Mouse (Mus musculus): Measurements from ENCODE around the gene Sufu. TPM values are rescaled to one million over a fixed set of nuclear protein-coding genes. Genes with fewer than 3 reads are reported as not detected.
A peak's percentile ranks its signal among the peaks of the same experiment; 100 is the strongest.

Gene Sufu
- polyA plus RNA-seq, 1 experiment from 2014 or later = 5.7 TPM

DNA sequence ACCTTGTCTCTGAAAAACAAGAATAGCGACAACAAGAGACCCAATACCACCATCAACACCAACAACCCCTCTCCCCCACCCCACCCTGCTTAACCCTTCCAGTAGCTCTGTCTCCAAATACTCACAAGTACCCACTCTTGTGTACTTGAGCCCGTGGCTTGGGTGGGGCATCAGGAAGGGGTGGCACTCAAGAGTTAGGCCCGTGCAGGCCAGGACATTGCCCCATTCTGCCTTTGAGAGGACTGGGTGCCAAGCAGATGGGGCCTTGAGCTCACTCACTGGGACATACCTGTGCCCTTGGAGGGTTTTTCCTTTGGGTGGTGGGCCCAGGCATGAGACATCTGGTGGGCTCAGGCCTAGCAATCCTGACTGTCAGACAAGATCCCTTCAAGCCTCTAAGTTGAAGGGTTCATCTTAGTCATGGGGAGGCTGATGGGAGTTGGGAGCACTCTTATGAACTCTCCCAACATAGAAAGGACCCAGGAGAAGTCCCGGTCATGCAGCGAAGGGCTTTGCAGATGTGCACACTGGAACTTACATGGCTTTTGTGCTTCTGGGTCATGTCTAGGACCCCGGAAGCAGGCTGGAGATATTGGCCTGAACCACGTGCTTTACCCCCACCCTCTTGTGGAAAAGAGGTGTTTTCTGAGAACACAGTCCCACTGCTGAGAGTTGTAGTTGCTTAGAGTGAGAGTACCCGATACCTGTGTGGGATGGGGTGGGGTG lies 109.1 kb downstream of the Sufu start:
- Histone ChIP-seq H3K4me3 (ENCODE audit: low read depth, low read length) (peak overlapping the region; percentile 85), H3K4me2 (ENCODE audit: low read depth, low read length) (peak overlapping the region; percentile 98), H3K36me3 (ENCODE audit: control insufficient read depth, insufficient read depth) (peaks cover 6% of the 10 kb centered on the region; the same call in 1 of the 2 replicates), H3K4me1 (ENCODE audit: control insufficient read depth, low read depth, low read length) (peaks cover 74% of the 10 kb centered on the region), H3K27me3 (ENCODE audit: control insufficient read depth, insufficient read depth, low read depth, low read length) (no peaks in the 10 kb centered on the region), H3K9ac (ENCODE audit: low read depth, low read length) (peak overlapping the region; percentile 91), H3K27ac (ENCODE audit: low read length) (peak overlapping the region; percentile 97), H3K9me3 (replicated peaks; ENCODE audit: control insufficient read depth, low read length) (no peaks in the 10 kb centered on the region)
- ATAC-seq (ENCODE audit: low read depth) = no peak
- WGBS (ENCODE audit: insufficient replicate concordance) = 52% methylated on average over 8 of the region's 8 CpGs

- Histone ChIP-seq H3K27me3 (ENCODE audit: control insufficient read depth, insufficient read depth, low read depth, low read length) (no peaks in the 10 kb centered on the region), H3K9me3 (replicated peaks; ENCODE audit: control insufficient read depth, low read length) (no peaks in the 10 kb centered on the region), H3K4me1 (ENCODE audit: control insufficient read depth, low read depth, low read length) (peaks cover 75% of the 10 kb centered on the region), H3K36me3 (ENCODE audit: control insufficient read depth, insufficient read depth) (peaks cover 6% of the 10 kb centered on the region; the same call in 1 of the 2 replicates), H3K4me2 (ENCODE audit: low read depth, low read length) (peak overlapping the region; percentile 98), H3K27ac (ENCODE audit: low read length) (peak overlapping the region; percentile 97; the same call in 1 of the 2 replicates), H3K4me3 (ENCODE audit: low read depth, low read length) (peak overlapping the region; percentile 85), H3K9ac (ENCODE audit: low read depth, low read length) (peak overlapping the region; percentile 13; the same call in 1 of the 2 replicates)
- 60% methylated on average over 3 of the region's 3 CpGs for WGBS (ENCODE audit: insufficient replicate concordance)
- ATAC-seq (ENCODE audit: low read depth) = no peak
These were observed 109.6 kb downstream of the Sufu start for GRCm38 (mm10) chr19:46506372-46506717.

GRCm38 (mm10) chr19:46507181-46507581 lies 110.5 kb downstream of the Sufu start:
- Histone ChIP-seq H3K36me3 (ENCODE audit: control insufficient read depth, insufficient read depth) (peaks cover 6% of the 10 kb centered on the region; the same call in 1 of the 2 replicates), H3K4me3 (ENCODE audit: low read depth, low read length) (no peak overlapping the region), H3K27ac (ENCODE audit: low read length) (0 out of 2 replicates have a peak overlapping the region, but pooled peaks have one; percentile 4), H3K4me1 (ENCODE audit: control insufficient read depth, low read depth, low read length) (peaks cover 75% of the 10 kb centered on the region), H3K4me2 (ENCODE audit: low read depth, low read length) (no peak overlapping the region), H3K9ac (ENCODE audit: low read depth, low read length) (no peak overlapping the region), H3K27me3 (ENCODE audit: control insufficient read depth, insufficient read depth, low read depth, low read length) (no peaks in the 10 kb centered on the region), H3K9me3 (replicated peaks; ENCODE audit: control insufficient read depth, low read length) (no peaks in the 10 kb centered on the region)
- WGBS (ENCODE audit: insufficient replicate concordance) = 80% methylated on average over 8 of the region's 8 CpGs
- no peak for ATAC-seq (ENCODE audit: low read depth)

- Histone ChIP-seq H3K9me3 (replicated peaks; ENCODE audit: control insufficient read depth, low read length) (no peaks in the 10 kb centered on the region), H3K36me3 (ENCODE audit: control insufficient read depth, insufficient read depth) (peaks cover 10% of the 10 kb centered on the region), H3K4me3 (ENCODE audit: low read depth, low read length) (no peak overlapping the region), H3K9ac (ENCODE audit: low read depth, low read length) (no peak overlapping the region), H3K4me1 (ENCODE audit: control insufficient read depth, low read depth, low read length) (peaks cover 71% of the 10 kb centered on the region), H3K27ac (ENCODE audit: low read length) (peak overlapping the region; percentile 11; the same call in 1 of the 2 replicates), H3K4me2 (ENCODE audit: low read depth, low read length) (no peak overlapping the region), H3K27me3 (ENCODE audit: control insufficient read depth, insufficient read depth, low read depth, low read length) (no peaks in the 10 kb centered on the region)
- no peak for ATAC-seq (ENCODE audit: low read depth)
- 75% methylated on average over 1 of the region's 1 CpGs for WGBS (ENCODE audit: insufficient replicate concordance)
These were observed 111.1 kb downstream of the Sufu start for GRCm38 (mm10) chr19:46507806-46508205.

- 74% methylated on average over 3 of the region's 3 CpGs for WGBS (ENCODE audit: insufficient replicate concordance)
- no peaks in the 10 kb centered on the region for H3K9me3 ChIP-seq (replicated peaks; ENCODE audit: control insufficient read depth, low read length)
- H3K4me2 ChIP-seq (ENCODE audit: low read depth, low read length) = no peak overlapping the region
- H3K9ac ChIP-seq (ENCODE audit: low read depth, low read length) = no peak overlapping the region
- peaks cover 16% of the 10 kb centered on the region for H3K36me3 ChIP-seq (ENCODE audit: control insufficient read depth, insufficient read depth)
- no peak overlapping the region for H3K27ac ChIP-seq (ENCODE audit: low read length)
- H3K4me3 ChIP-seq (ENCODE audit: low read depth, low read length) = no peak overlapping the region
- H3K4me1 ChIP-seq (ENCODE audit: control insufficient read depth, low read depth, low read length) = peaks cover 67% of the 10 kb centered on the region
- H3K27me3 ChIP-seq (ENCODE audit: control insufficient read depth, insufficient read depth, low read depth, low read length) = no peaks in the 10 kb centered on the region
- no peak for ATAC-seq (ENCODE audit: low read depth)
These were observed 112.0 kb downstream of the Sufu start for GRCm38 (mm10) chr19:46508738-46509137.

DNA sequence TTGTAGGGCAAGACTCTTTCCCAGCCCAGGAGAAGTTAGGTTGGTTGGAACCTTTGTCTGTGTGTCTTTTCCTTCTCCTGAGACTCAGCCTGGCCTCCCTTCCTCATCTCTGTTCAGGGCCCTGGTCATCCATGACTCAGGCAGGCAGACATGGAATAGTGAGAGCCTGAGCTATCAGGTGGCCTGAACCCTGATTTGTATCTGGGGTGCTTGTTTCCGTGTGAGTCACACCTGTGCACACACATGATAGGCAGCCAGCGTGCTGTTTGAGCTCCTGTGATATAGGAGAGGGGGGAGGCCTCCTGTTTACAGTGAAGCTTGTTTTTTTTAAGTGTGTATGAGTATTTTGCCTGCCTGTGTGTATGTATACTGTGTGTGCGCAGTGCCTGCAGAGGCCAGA lies 112.5 kb downstream of the Sufu start:
- Histone ChIP-seq H3K36me3 (ENCODE audit: control insufficient read depth, insufficient read depth) (peaks cover 21% of the 10 kb centered on the region), H3K9me3 (replicated peaks; ENCODE audit: control insufficient read depth, low read length) (no peaks in the 10 kb centered on the region), H3K27me3 (ENCODE audit: control insufficient read depth, insufficient read depth, low read depth, low read length) (no peaks in the 10 kb centered on the region), H3K27ac (ENCODE audit: low read length) (0 out of 2 replicates have a peak overlapping the region, but pooled peaks have one; percentile 11), H3K9ac (ENCODE audit: low read depth, low read length) (no peak overlapping the region), H3K4me2 (ENCODE audit: low read depth, low read length) (no peak overlapping the region), H3K4me1 (ENCODE audit: control insufficient read depth, low read depth, low read length) (peaks cover 66% of the 10 kb centered on the region), H3K4me3 (ENCODE audit: low read depth, low read length) (no peak overlapping the region)
- 52% methylated on average over 3 of the region's 3 CpGs for WGBS (ENCODE audit: insufficient replicate concordance)
- no peak for ATAC-seq (ENCODE audit: low read depth)

DNA sequence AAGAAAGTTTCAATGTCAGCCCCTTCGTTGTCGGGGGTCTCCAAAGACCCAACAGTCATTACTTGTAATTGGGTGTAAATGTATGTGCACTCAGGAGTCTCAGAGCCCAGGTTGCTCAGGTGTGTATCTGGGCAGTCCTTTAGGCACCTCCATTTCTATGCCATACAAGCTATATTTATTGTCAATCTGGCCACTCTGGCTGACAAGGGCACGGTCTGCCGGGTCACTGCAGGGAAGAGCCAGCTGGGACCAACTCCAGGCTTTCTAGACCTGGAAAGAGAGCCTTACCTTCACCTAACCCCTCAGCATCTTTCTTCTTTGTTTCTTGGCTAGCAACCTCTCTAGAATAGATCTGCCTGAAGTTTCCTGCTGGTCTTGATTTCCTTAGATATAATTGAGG lies 113.0 kb downstream of the Sufu start:
- ATAC-seq (ENCODE audit: low read depth) = no peak
- H3K9me3 ChIP-seq (replicated peaks; ENCODE audit: control insufficient read depth, low read length) = no peaks in the 10 kb centered on the region
- H3K27me3 ChIP-seq (ENCODE audit: control insufficient read depth, insufficient read depth, low read depth, low read length) = no peaks in the 10 kb centered on the region
- no peak overlapping the region for H3K4me2 ChIP-seq (ENCODE audit: low read depth, low read length)
- 0 out of 2 replicates have a peak overlapping the region, but pooled peaks have one; percentile 11 for H3K27ac ChIP-seq (ENCODE audit: low read length)
- H3K36me3 ChIP-seq (ENCODE audit: control insufficient read depth, insufficient read depth) = peaks cover 26% of the 10 kb centered on the region
- H3K4me1 ChIP-seq (ENCODE audit: control insufficient read depth, low read depth, low read length) = peaks cover 61% of the 10 kb centered on the region
- H3K4me3 ChIP-seq (ENCODE audit: low read depth, low read length) = no peak overlapping the region
- H3K9ac ChIP-seq (ENCODE audit: low read depth, low read length) = no peak overlapping the region
- WGBS (ENCODE audit: insufficient replicate concordance) = 67% methylated on average over 4 of the region's 4 CpGs

DNA sequence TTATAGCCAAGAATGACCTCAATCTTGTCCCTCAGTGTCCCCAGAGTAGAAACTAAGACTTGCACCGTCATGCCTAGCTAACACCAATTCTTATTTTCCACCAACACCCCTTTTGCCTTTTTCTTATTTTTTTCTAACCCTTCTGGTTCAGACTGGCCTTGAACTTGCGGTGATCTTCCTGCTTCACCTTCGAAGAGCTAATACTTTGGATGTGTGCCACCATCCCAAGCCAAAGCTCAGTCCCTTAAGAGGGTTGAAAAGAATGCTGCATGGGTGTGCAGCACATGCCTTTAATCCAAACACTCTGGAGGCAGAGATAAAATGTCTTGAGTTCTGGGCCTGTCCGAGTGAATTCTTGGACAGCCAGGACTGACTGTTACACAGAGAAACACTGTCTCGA lies 113.7 kb downstream of the Sufu start:
- H3K4me2 ChIP-seq (ENCODE audit: low read depth, low read length) = no peak overlapping the region
- no peaks in the 10 kb centered on the region for H3K9me3 ChIP-seq (replicated peaks; ENCODE audit: control insufficient read depth, low read length)
- H3K36me3 ChIP-seq (ENCODE audit: control insufficient read depth, insufficient read depth) = peaks cover 33% of the 10 kb centered on the region
- no peak overlapping the region for H3K4me3 ChIP-seq (ENCODE audit: low read depth, low read length)
- H3K4me1 ChIP-seq (ENCODE audit: control insufficient read depth, low read depth, low read length) = peaks cover 54% of the 10 kb centered on the region
- no peaks in the 10 kb centered on the region for H3K27me3 ChIP-seq (ENCODE audit: control insufficient read depth, insufficient read depth, low read depth, low read length)
- no peak overlapping the region for H3K9ac ChIP-seq (ENCODE audit: low read depth, low read length)
- 60% methylated on average over 5 of the region's 5 CpGs for WGBS (ENCODE audit: insufficient replicate concordance)
- ATAC-seq (ENCODE audit: low read depth) = no peak
- peak overlapping the region; percentile 37; the same call in 1 of the 2 replicates for H3K27ac ChIP-seq (ENCODE audit: low read length)

- no peak overlapping the region for H3K4me2 ChIP-seq (ENCODE audit: low read depth, low read length)
- peak; percentile 14 for ATAC-seq (ENCODE audit: low read depth)
- H3K9me3 ChIP-seq (replicated peaks; ENCODE audit: control insufficient read depth, low read length) = no peaks in the 10 kb centered on the region
- peaks cover 50% of the 10 kb centered on the region for H3K4me1 ChIP-seq (ENCODE audit: control insufficient read depth, low read depth, low read length)
- peaks cover 34% of the 10 kb centered on the region for H3K36me3 ChIP-seq (ENCODE audit: control insufficient read depth, insufficient read depth)
- H3K4me3 ChIP-seq (ENCODE audit: low read depth, low read length) = no peak overlapping the region
- H3K9ac ChIP-seq (ENCODE audit: low read depth, low read length) = no peak overlapping the region
- no peaks in the 10 kb centered on the region for H3K27me3 ChIP-seq (ENCODE audit: control insufficient read depth, insufficient read depth, low read depth, low read length)
- peak overlapping the region; percentile 37; the same call in 1 of the 2 replicates for H3K27ac ChIP-seq (ENCODE audit: low read length)
- 52% methylated on average over 3 of the region's 3 CpGs for WGBS (ENCODE audit: insufficient replicate concordance)
These were observed 114.1 kb downstream of the Sufu start for GRCm38 (mm10) chr19:46510824-46511223.

Data from liver, embryonic 16.5 days (tissue).